Mouse (Mus musculus): ENCODE data around the gene Epb41. TPM values are rescaled to one million over a fixed set of nuclear protein-coding genes. Genes with fewer than 3 reads are reported as not detected.

Gene Epb41
- polyA plus RNA-seq, 1 experiment, result 15.7 TPM

DNA sequence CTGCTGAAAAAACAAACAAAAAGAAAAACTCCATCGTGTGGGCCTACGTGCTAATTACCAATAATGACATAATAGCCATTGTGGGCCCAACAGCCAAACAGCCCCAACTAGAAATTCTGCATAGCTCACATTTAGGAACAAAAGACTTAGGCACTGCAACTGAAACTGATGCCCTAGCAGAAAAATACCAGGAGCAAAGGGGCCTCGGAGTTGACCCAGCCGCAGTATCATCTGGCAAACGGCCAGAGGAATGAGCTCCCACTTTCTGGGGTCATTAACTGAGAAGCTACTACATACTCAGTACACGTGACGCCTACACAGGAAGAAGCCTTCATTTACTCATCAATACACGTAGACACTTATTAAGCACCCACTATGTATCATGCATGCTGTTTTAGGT is 12.8 kb downstream of the Epb41 start:
- Histone ChIP-seq H3K27ac (ENCODE audit: insufficient read depth, low read depth, low read length) (no peak overlapping the region), H3K4me1 (ENCODE audit: control insufficient read depth, insufficient read depth, insufficient read length, low read length) (peaks cover 31% of the 10 kb centered on the region; the same call in 1 of the 2 replicates), H3K27me3 (ENCODE audit: control insufficient read depth, insufficient read depth, low read length) (no peaks in the 10 kb centered on the region), H3K36me3 (ENCODE audit: control insufficient read depth, insufficient read depth, low read length) (no peaks in the 10 kb centered on the region), H3K4me3 (ENCODE audit: low read depth, low read length) (no peak overlapping the region)
- 70% methylated on average over 8 of the region's 8 CpGs for WGBS
- TF ChIP-seq CTCF (IDR thresholded peaks at IDR 0.05; ENCODE audit: extremely low read depth, insufficient read length, insufficient replicate concordance, low read depth, low read length) (no peak), POLR2A (IDR thresholded peaks at IDR 0.05; ENCODE audit: low read depth, low read length) (no peak)

DNA sequence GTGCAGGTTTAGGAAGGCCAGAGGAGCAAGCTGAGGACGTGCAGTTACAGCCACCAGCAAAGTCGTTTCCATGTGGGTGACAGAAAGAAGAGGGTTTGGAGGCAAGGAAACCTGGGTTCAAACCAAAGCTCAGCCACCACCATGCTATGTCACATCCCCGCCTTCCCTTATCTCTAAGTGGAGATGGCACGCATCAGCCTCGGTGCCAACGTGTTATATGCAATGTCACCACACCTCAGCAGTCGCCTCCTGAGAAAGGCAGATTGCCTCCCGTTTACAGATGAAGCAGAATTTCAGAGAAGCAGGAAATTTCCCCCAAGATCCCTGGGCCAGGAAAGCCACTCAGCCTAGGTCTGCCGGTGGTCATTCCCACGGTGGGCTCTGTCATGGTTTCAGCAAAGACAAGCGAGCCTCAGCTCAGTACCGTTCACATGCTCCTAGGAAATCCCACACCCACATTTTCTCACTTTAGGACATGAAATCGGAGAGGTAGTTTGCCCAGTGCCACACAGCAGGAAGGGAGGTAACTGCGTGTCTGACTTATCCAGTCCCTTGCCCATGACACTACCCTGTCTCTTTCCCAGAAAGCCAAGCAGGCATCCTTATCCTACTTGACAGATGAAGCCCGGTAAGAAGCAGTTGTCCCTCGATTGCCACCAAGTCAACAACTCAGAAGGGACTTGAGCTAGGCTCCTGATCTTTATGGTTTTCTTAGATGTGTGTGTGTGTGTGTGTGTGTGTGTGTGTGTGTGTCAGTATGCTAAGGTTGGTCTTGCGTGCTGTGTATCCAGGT is 14.9 kb downstream of the Epb41 start:
- TF ChIP-seq POLR2A (IDR thresholded peaks at IDR 0.05; ENCODE audit: low read depth, low read length), result no peak
- TF ChIP-seq CTCF (IDR thresholded peaks at IDR 0.05; ENCODE audit: extremely low read depth, insufficient read length, insufficient replicate concordance, low read depth, low read length), result no peak
- 66% methylated on average over 17 of the region's 17 CpGs for WGBS
- Histone ChIP-seq H3K36me3 (ENCODE audit: control insufficient read depth, insufficient read depth, low read length) (no peaks in the 10 kb centered on the region), H3K27ac (ENCODE audit: insufficient read depth, low read depth, low read length) (no peak overlapping the region), H3K4me3 (ENCODE audit: low read depth, low read length) (no peak overlapping the region), H3K4me1 (ENCODE audit: control insufficient read depth, insufficient read depth, insufficient read length, low read length) (peaks cover 19% of the 10 kb centered on the region; the same call in 1 of the 2 replicates), H3K27me3 (ENCODE audit: control insufficient read depth, insufficient read depth, low read length) (no peaks in the 10 kb centered on the region)

DNA sequence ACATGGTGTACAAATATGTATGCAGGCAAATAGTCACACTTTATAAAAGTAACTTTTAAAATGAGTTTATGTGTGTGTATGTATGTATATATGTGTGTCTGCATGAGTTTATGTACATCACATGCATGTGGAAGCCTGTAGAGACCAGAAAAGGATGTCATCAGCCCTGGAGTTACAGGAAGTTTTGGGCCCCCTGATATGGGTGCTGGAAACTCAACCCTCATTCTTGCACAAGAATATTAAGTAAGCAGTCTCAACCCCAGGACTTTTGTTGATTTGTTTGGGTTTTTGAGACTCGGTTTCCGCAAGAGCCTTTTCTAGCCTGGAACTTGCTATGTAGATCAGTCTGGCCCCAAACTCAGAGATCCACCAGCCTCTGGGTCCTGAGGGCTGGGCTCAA is 15.6 kb downstream of the Epb41 start:
- Histone ChIP-seq H3K4me1 (ENCODE audit: control insufficient read depth, insufficient read depth, insufficient read length, low read length) (peaks cover 15% of the 10 kb centered on the region; the same call in 1 of the 2 replicates), H3K27me3 (ENCODE audit: control insufficient read depth, insufficient read depth, low read length) (no peaks in the 10 kb centered on the region), H3K4me3 (ENCODE audit: low read depth, low read length) (no peak overlapping the region), H3K27ac (ENCODE audit: insufficient read depth, low read depth, low read length) (no peak overlapping the region), H3K36me3 (ENCODE audit: control insufficient read depth, insufficient read depth, low read length) (no peaks in the 10 kb centered on the region)
- WGBS, result 99% methylated on average over 2 of the region's 2 CpGs
- TF ChIP-seq POLR2A (IDR thresholded peaks at IDR 0.05; ENCODE audit: low read depth, low read length) (no peak), CTCF (IDR thresholded peaks at IDR 0.05; ENCODE audit: extremely low read depth, insufficient read length, insufficient replicate concordance, low read depth, low read length) (no peak)

DNA sequence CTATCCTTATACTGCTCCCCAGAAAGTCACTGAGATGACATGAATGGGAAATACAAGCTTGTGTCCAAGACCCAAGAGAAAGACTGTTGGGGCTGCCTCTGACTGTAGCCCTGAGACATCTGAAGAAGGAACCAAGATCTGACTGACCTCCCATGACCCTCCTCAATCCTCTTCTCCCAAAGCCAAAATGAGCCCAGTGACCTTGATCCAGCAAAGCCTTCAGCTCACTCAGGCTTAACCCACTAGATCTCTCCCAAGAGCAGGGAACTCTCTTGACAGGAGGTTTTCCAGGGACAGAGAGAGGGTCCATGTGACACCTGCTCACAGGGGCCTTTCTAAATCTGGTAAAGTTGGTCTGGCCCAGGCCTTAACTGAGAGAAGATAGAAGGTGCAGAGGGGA is 17.8 kb downstream of the Epb41 start:
- no peaks in the 10 kb centered on the region for H3K36me3 ChIP-seq (ENCODE audit: control insufficient read depth, insufficient read depth, low read length)
- H3K4me3 ChIP-seq (ENCODE audit: low read depth, low read length), result no peak overlapping the region
- H3K27ac ChIP-seq (ENCODE audit: insufficient read depth, low read depth, low read length), result no peak overlapping the region
- TF ChIP-seq CTCF (IDR thresholded peaks at IDR 0.05; ENCODE audit: extremely low read depth, insufficient read length, insufficient replicate concordance, low read depth, low read length), result no peak
- H3K4me1 ChIP-seq (ENCODE audit: control insufficient read depth, insufficient read depth, insufficient read length, low read length), result peaks cover 6% of the 10 kb centered on the region; the same call in 1 of the 2 replicates
- no peaks in the 10 kb centered on the region for H3K27me3 ChIP-seq (ENCODE audit: control insufficient read depth, insufficient read depth, low read length)

DNA sequence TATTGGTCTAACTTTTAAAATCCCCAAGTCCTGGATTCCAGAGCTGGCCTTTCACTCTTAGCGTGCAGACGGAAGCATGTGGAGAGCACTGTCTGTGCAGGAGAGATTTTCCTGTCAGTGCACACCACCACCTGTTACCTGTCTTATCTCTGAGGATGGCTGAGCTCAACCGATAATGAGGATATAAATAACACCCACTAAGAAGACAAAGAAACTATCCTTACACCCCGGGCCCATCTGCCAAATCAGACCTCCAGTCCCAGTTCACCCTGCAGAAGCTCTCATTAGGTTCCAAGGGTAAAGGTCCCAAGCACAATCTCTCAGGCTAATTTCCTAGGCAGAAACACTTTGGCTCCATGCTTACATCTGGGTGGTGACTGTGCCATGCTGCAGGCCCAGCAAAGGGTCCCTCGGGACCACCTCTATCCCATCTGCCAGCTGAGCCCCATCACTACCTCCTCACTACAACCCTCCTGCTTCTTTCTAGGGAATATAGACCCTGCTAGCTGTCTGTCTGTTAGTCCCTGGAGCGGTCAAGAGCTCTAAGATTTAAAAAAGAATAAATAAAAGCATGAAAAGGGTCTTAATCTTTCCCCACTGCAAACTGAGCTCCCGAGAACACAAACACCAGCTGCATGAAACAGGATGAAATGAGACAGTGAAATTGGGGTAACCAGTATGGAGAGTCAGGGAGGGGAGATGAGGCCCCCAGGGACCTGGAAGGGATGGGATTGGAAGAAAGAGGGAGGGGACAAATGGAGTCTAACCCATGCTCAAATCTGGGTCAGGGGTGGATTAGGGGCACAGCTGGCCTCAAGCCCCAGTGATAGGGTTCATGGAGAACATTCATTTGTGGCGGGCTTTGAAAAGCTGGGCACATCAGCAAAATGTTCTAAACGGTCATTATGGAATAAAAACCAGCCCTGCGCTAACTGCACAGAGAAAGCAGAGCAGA is 23.5 kb downstream of the Epb41 start:
- Histone ChIP-seq H3K4me1 (ENCODE audit: control insufficient read depth, insufficient read depth, insufficient read length, low read length) (peaks cover 2% of the 10 kb centered on the region; the same call in 1 of the 2 replicates), H3K4me3 (ENCODE audit: low read depth, low read length) (no peak overlapping the region), H3K36me3 (ENCODE audit: control insufficient read depth, insufficient read depth, low read length) (no peaks in the 10 kb centered on the region), H3K27me3 (ENCODE audit: control insufficient read depth, insufficient read depth, low read length) (no peaks in the 10 kb centered on the region), H3K27ac (ENCODE audit: insufficient read depth, low read depth, low read length) (no peak overlapping the region)
- 75% methylated on average over 10 of the region's 10 CpGs for WGBS
- TF ChIP-seq CTCF (IDR thresholded peaks at IDR 0.05; ENCODE audit: extremely low read depth, insufficient read length, insufficient replicate concordance, low read depth, low read length) (no peak), POLR2A (IDR thresholded peaks at IDR 0.05; ENCODE audit: low read depth, low read length) (no peak)

DNA sequence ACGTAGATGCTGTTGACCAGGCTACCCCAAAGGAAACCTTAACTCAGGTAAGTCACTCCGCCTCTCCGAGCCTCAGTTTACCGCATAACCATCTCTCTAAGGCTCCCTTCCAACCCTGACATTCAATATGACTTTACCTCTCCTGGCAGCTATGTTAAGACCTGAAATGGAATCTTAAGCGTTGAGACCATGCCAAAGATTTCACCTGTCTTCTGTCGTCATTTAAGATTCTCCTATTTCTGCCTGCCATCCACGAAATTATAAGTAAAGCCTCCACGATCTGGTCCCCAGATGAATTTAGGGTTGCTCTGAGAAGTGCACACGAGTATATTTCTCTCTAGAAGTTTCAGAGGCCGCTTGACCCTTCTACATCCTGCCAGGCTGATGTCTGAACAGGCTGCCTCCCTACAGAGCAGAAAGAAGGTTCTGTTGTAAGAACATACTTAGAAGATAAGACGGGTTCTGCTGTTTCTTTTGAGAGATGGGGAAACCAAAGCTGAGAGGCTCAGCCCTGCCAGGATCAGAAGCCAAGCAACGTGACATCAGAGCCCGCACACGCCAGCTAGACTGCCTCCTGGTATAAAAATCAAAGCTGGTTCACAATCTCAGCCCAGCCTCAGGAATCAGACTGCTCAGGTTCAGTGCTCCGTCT is 25.4 kb downstream of the Epb41 start:
- TF ChIP-seq CTCF (IDR thresholded peaks at IDR 0.05; ENCODE audit: extremely low read depth, insufficient read length, insufficient replicate concordance, low read depth, low read length) (no peak), POLR2A (IDR thresholded peaks at IDR 0.05; ENCODE audit: low read depth, low read length) (no peak)
- Histone ChIP-seq H3K27ac (ENCODE audit: insufficient read depth, low read depth, low read length) (no peak overlapping the region), H3K36me3 (ENCODE audit: control insufficient read depth, insufficient read depth, low read length) (no peaks in the 10 kb centered on the region), H3K27me3 (ENCODE audit: control insufficient read depth, insufficient read depth, low read length) (no peaks in the 10 kb centered on the region), H3K4me1 (ENCODE audit: control insufficient read depth, insufficient read depth, insufficient read length, low read length) (peaks cover 2% of the 10 kb centered on the region; the same call in 1 of the 2 replicates), H3K4me3 (ENCODE audit: low read depth, low read length) (peak overlapping the region; percentile 74; the same call in 1 of the 2 replicates)
- 18% methylated on average over 15 of the region's 15 CpGs for WGBS
